ENCODE assay signal across 16 mouse cellular contexts in genomic region chr19:30642629-30643170, GRCm38 (mm10).
"Had no signal": no experiment of that assay in that cellular context is flagged by ENCODE, and none has a peak within 500 bp of the region (broad histone marks: within the 10 kb centered on the region; RNA-seq: fewer than 3 reads in every experiment).

No protein-coding gene starts in this region.

- H3K27ac ChIP-seq: kidney, embryonic 15.5 days; left cerebral cortex, adult 2 months; liver, embryonic 13.5 days; neural tube, embryonic 12.5 days; neural tube, embryonic 15.5 days; stomach, embryonic 15.5 days had no signal

- H3K4me3 ChIP-seq: kidney, embryonic 15.5 days; left cerebral cortex, adult 2 months; liver, embryonic 13.5 days; neural tube, embryonic 12.5 days; neural tube, embryonic 15.5 days; stomach, embryonic 15.5 days had no signal

- H3K4me2 ChIP-seq: kidney, embryonic 15.5 days; liver, embryonic 13.5 days; neural tube, embryonic 12.5 days; neural tube, embryonic 15.5 days; stomach, embryonic 15.5 days had no signal

- H3K36me3 ChIP-seq: kidney, embryonic 15.5 days; liver, embryonic 13.5 days; neural tube, embryonic 12.5 days; neural tube, embryonic 15.5 days; stomach, embryonic 15.5 days had no signal

- H3K9me3 ChIP-seq: kidney, embryonic 15.5 days; liver, embryonic 13.5 days; neural tube, embryonic 12.5 days; neural tube, embryonic 15.5 days; stomach, embryonic 15.5 days had no signal

- H3K27me3 ChIP-seq: kidney, embryonic 15.5 days; liver, embryonic 13.5 days; neural tube, embryonic 12.5 days; neural tube, embryonic 15.5 days; stomach, embryonic 15.5 days had no signal

- DNase-seq: kidney, adult 11 months; kidney, adult 8-10 months; kidney, postnatal 10 days; kidney, postnatal 36 days; layer of hippocampus, postnatal 36 days; liver, embryonic 13.5 days; lung, adult 2 months; lung, postnatal 14 days; lung, postnatal 4 days; spleen, adult 18-20 months; thymus, postnatal 36 days had no signal

- H3K4me1 ChIP-seq: kidney, embryonic 15.5 days; liver, embryonic 13.5 days; neural tube, embryonic 12.5 days; neural tube, embryonic 15.5 days; stomach, embryonic 15.5 days had no signal

- H3K9ac ChIP-seq: kidney, embryonic 15.5 days; liver, embryonic 13.5 days; neural tube, embryonic 12.5 days; neural tube, embryonic 15.5 days; stomach, embryonic 15.5 days had no signal
